Mouse (Mus musculus) CH12.LX (cell line): ENCODE data around the gene Tlr2.

Source experiments
- CTCF ChIP-seq, 2 experiments: IDR thresholded peaks in 1 of 2; conservative IDR thresholded peaks in 1 of 2; 2 replicates each; pipeline ENCODE4 v1.5.1; 2011 to 2012; ENCODE audit warnings: low read depth in 2 of 2, low read length in 2 of 2, improper control_type of control experiment in 1 of 2, inconsistent platforms in 1 of 2, mild to moderate bottlenecking in 1 of 2, moderate library complexity in 1 of 2
- ELF1 ChIP-seq: IDR thresholded peaks from 2 replicates; pipeline ENCODE4 v1.6.1; 2014; ENCODE audit warnings: low read depth, mild to moderate bottlenecking, inconsistent platforms, low read length, improper control_type of control experiment
- EP300 ChIP-seq: IDR thresholded peaks from 2 replicates; pipeline ENCODE4 v1.6.1; 2011; ENCODE audit warnings: low read length, improper control_type of control experiment
- GABPA ChIP-seq: IDR thresholded peaks from 2 replicates; pipeline ENCODE4 v1.6.1; 2012; ENCODE audit warnings: low read depth, low read length, improper control_type of control experiment, inconsistent platforms; ENCODE audit not compliant: insufficient replicate concordance
- KAT2A ChIP-seq: IDR thresholded peaks from 2 replicates; pipeline ENCODE4 v1.6.1; 2012; ENCODE audit warnings: low read length, improper control_type of control experiment, inconsistent platforms; ENCODE audit not compliant: insufficient replicate concordance
- MAFK ChIP-seq: IDR thresholded peaks from 2 replicates; pipeline ENCODE4 v1.6.1; 2011; ENCODE audit warnings: low read length, improper control_type of control experiment; ENCODE audit not compliant: insufficient replicate concordance
- MAX ChIP-seq: IDR thresholded peaks from 2 replicates; pipeline ENCODE4 v1.6.1; 2011; ENCODE audit warnings: low read length, improper control_type of control experiment
- MAZ ChIP-seq: IDR thresholded peaks from 2 replicates; pipeline ENCODE4 v1.6.1; 2012; ENCODE audit warnings: low read depth, mild to moderate bottlenecking, inconsistent platforms, low read length, improper control_type of control experiment, moderate library complexity
- POLR2A ChIP-seq: IDR thresholded peaks from 2 replicates; pipeline ENCODE4 v1.6.1; 2011; ENCODE audit warnings: low read depth, mild to moderate bottlenecking, improper control_type of control experiment, low read length
- POLR2AphosphoS2 ChIP-seq: IDR thresholded peaks from 2 replicates; pipeline ENCODE4 v1.6.1; 2011; ENCODE audit warnings: low read depth, low read length, improper control_type of control experiment
- SIN3A ChIP-seq: IDR thresholded peaks from 2 replicates; pipeline ENCODE4 v1.6.1; 2012; ENCODE audit warnings: low read length, improper control_type of control experiment, inconsistent platforms
- UBTF ChIP-seq: IDR thresholded peaks from 2 replicates; pipeline ENCODE4 v1.6.1; 2012; ENCODE audit warnings: low read depth, mild to moderate bottlenecking, inconsistent platforms, low read length, improper control_type of control experiment, moderate library complexity
- USF1 ChIP-seq: IDR thresholded peaks from 2 replicates; pipeline ENCODE4 v1.6.1; 2014; ENCODE audit warnings: low read depth, mild to moderate bottlenecking, inconsistent platforms, low read length, improper control_type of control experiment
- USF2 ChIP-seq: conservative IDR thresholded peaks from 2 replicates; pipeline ENCODE4 v1.6.1; 2011; ENCODE audit warnings: low read depth, low read length, improper control_type of control experiment

GRCm38 (mm10) chr3:83787086-83787485 lies 54.5 kb downstream of the Tlr2 start:
- TF ChIP-seq EP300 (no peak), USF1 (no peak), CTCF (conservative IDR thresholded peaks at IDR 0.05 in 1 of 2, IDR thresholded peaks at IDR 0.05 in 1 of 2; ENCODE audit: low read depth in 2 of 2, low read length in 2 of 2) (no peak), POLR2A (no peak), POLR2AphosphoS2 (no peak), SIN3A (no peak), GABPA (no peak), MAFK (no peak), ELF1 (no peak), UBTF (no peak), MAZ (no peak), KAT2A (no peak), USF2 (no peak), MAX (no peak)
